Mouse (Mus musculus) neural tube, embryonic 11.5 days (tissue): ENCODE results near the gene Mtus2. TPM values are rescaled to one million over a fixed set of nuclear protein-coding genes. Genes with fewer than 3 reads are reported as not detected.
"Not testable (repeated sequence)": the region's sequence is repeated elsewhere in the genome, so short reads cannot be mapped to it uniquely, and the experiment has no call there.

ENCODE experiments used
- ATAC-seq: fragments of 200-750 bp; cut with Nextera tagmentation; 2 replicates; pipeline ENCODE4 v1.8.0; 2017; ENCODE audit warnings: moderate number of reproducible peaks, mild to moderate bottlenecking, moderate TSS enrichment, moderate library complexity; ENCODE audit not compliant: insufficient read depth, low FRiP score, low TSS enrichment
- DNase-seq: peaks from one replicate; pipeline ENCODE4 v3.0.0-alpha.2; 2015; ENCODE audit warnings: low spot score
- H3K27ac ChIP-seq: fragments of 300-500 bp; sonication (generic); 2 replicates; pipeline ENCODE4 v1.5.1; 2014; ENCODE audit warnings: low read depth, mild to moderate bottlenecking, low read length
- H3K27me3 ChIP-seq: fragments of 300-500 bp; sonication (generic); 2 replicates; pipeline ENCODE4 v1.6.1; 2014; ENCODE audit warnings: mild to moderate bottlenecking, low read length, mixed read lengths; ENCODE audit not compliant: control insufficient read depth, insufficient read depth
- H3K36me3 ChIP-seq: fragments of 300-500 bp; sonication (generic); 2 replicates; pipeline ENCODE4 v1.6.1; 2014; ENCODE audit warnings: mild to moderate bottlenecking, low read length, moderate library complexity, mixed read lengths; ENCODE audit not compliant: control insufficient read depth, insufficient read depth
- H3K4me1 ChIP-seq: fragments of 300-500 bp; sonication (generic); 2 replicates; pipeline ENCODE4 v1.6.1; 2014; ENCODE audit warnings: low read length, mixed read lengths; ENCODE audit not compliant: control insufficient read depth, insufficient read depth
- H3K4me2 ChIP-seq: fragments of 300-500 bp; sonication (generic); 2 replicates; pipeline ENCODE4 v1.6.1; 2014; ENCODE audit warnings: low read depth, mild to moderate bottlenecking, moderate library complexity
- H3K4me3 ChIP-seq: fragments of 300-500 bp; sonication (generic); 2 replicates; pipeline ENCODE4 v1.5.1; 2014; ENCODE audit warnings: low read depth, low read length
- H3K9ac ChIP-seq: fragments of 300-500 bp; sonication (generic); 2 replicates; pipeline ENCODE4 v1.6.1; 2014; ENCODE audit warnings: mild to moderate bottlenecking, low read length
- H3K9me3 ChIP-seq: fragments of 300-500 bp; sonication (generic); 2 replicates; pipeline ENCODE4 v1.6.1; 2016; ENCODE audit warnings: low read length; ENCODE audit not compliant: control insufficient read depth
- WGBS: fragments of 180-500 bp; shearing (Covaris S2); extraction: QIAGEN DNeasy Blood & Tissue Kit; methylation state at CpG from one replicate; pipeline ENCODE4 v1.1.7; 2014; 5-methylcytosine and 5-hydroxymethylcytosine counted together
- polyA plus RNA-seq: library from polyadenylated mRNA; unstranded; fragments of >200 nt; fragmentation: Nextera tagmentation; extraction: Ambion mirVana; gene quantifications from 2 replicates; pipeline ENCODE4 v1.2.1, GENCODE M21; 2014

Gene Mtus2
- polyA plus RNA-seq, 1 experiment from 2014 or later, result 27.5 TPM

- H3K4me2 ChIP-seq, H3K27ac ChIP-seq, DNase-seq, H3K9me3 ChIP-seq, ATAC-seq, H3K4me1 ChIP-seq, H3K36me3 ChIP-seq, H3K9ac ChIP-seq, H3K4me3 ChIP-seq: not testable (repeated sequence)
- H3K27me3 ChIP-seq, result peaks cover 14% of the 10 kb centered on the region
- WGBS, result 82% methylated on average over 5 of the region's 5 CpGs
These were observed 3.9 kb upstream of the Mtus2 start for GRCm38 (mm10) chr5:147953181-147953580.

GRCm38 (mm10) chr5:147955671-147956070 is 1.4 kb upstream of the Mtus2 start:
- no peak for ATAC-seq
- H3K4me2 ChIP-seq, result no peak overlapping the region
- H3K9ac ChIP-seq, result no peak overlapping the region
- H3K9me3 ChIP-seq, result no peaks in the 10 kb centered on the region
- H3K36me3 ChIP-seq, result no peaks in the 10 kb centered on the region
- no peak overlapping the region for H3K4me3 ChIP-seq
- no peak for DNase-seq
- WGBS, result 31% methylated on average over 5 of the region's 5 CpGs
- no peaks in the 10 kb centered on the region for H3K4me1 ChIP-seq
- peaks cover 17% of the 10 kb centered on the region for H3K27me3 ChIP-seq
- H3K27ac ChIP-seq, result no peak overlapping the region

GRCm38 (mm10) chr5:147956421-147956820 is 699 bp upstream of the Mtus2 start:
- 2% methylated on average over 11 of the region's 11 CpGs for WGBS
- Histone ChIP-seq H3K4me2 (peak overlapping the region; percentile 96), H3K4me1 (no peaks in the 10 kb centered on the region), H3K27me3 (peaks cover 17% of the 10 kb centered on the region), H3K36me3 (no peaks in the 10 kb centered on the region), H3K9ac (no peak overlapping the region; the same call in none of the 2 replicates), H3K27ac (no peak overlapping the region), H3K4me3 (no peak overlapping the region; the same call in 1 of the 2 replicates), H3K9me3 (no peaks in the 10 kb centered on the region)
- ATAC-seq (no peak), DNase-seq (no peak)

- ATAC-seq, result no peak; the same call in 1 of the 2 replicates
- H3K27ac ChIP-seq, result peak overlapping the region; percentile 49; the same call in 1 of the 2 replicates
- under 1% methylated on average over 37 of the region's 42 CpGs for WGBS
These were observed 612 bp downstream of the Mtus2 start for GRCm38 (mm10) chr5:147957592-147958271.

GRCm38 (mm10) chr5:147958552-147958951 is 1.4 kb downstream of the Mtus2 start:
- Histone ChIP-seq H3K4me3 (peak overlapping the region; percentile 66), H3K36me3 (no peaks in the 10 kb centered on the region), H3K4me2 (peak overlapping the region; percentile 0; the same call in 1 of the 2 replicates), H3K9ac (no peak overlapping the region), H3K27ac (no peak overlapping the region), H3K27me3 (peaks cover 17% of the 10 kb centered on the region), H3K9me3 (no peaks in the 10 kb centered on the region), H3K4me1 (no peaks in the 10 kb centered on the region)
- DNase-seq (no peak), ATAC-seq (no peak)
- WGBS, result 47% methylated on average over 13 of the region's 13 CpGs

More at GRCm38 (mm10) chr5:147957592-147958271, 612 bp downstream of the Mtus2 start:
- Histone ChIP-seq H3K4me1 (no peaks in the 10 kb centered on the region), H3K4me2 (peak overlapping the region; percentile 96), H3K9me3 (no peaks in the 10 kb centered on the region), H3K36me3 (no peaks in the 10 kb centered on the region), H3K27me3 (peaks cover 17% of the 10 kb centered on the region), H3K9ac (peak overlapping the region; percentile 76), H3K4me3 (peak overlapping the region; percentile 66)
- DNase-seq, result peak; percentile 71

GRCm38 (mm10) chr5:147959088-147959487 is 2.0 kb downstream of the Mtus2 start:
- no peak overlapping the region for H3K9ac ChIP-seq
- DNase-seq (no peak), ATAC-seq (no peak)
- peaks cover 17% of the 10 kb centered on the region for H3K27me3 ChIP-seq
- H3K4me3 ChIP-seq, result peak overlapping the region; percentile 66; the same call in 1 of the 2 replicates
- no peak overlapping the region for H3K27ac ChIP-seq
- 38% methylated on average over 5 of the region's 5 CpGs for WGBS
- no peaks in the 10 kb centered on the region for H3K36me3 ChIP-seq
- no peak overlapping the region; the same call in 1 of the 2 replicates for H3K4me2 ChIP-seq
- no peaks in the 10 kb centered on the region for H3K9me3 ChIP-seq
- H3K4me1 ChIP-seq, result no peaks in the 10 kb centered on the region

- H3K9me3 ChIP-seq, result no peaks in the 10 kb centered on the region
- H3K4me1 ChIP-seq, result no peaks in the 10 kb centered on the region
- H3K4me2 ChIP-seq, result no peak overlapping the region
- DNase-seq (no peak), ATAC-seq (no peak)
- 90% methylated on average over 1 of the region's 1 CpGs for WGBS
- H3K9ac ChIP-seq, result no peak overlapping the region
- no peak overlapping the region for H3K27ac ChIP-seq
- no peaks in the 10 kb centered on the region for H3K36me3 ChIP-seq
- no peak overlapping the region for H3K4me3 ChIP-seq
- H3K27me3 ChIP-seq, result peaks cover 17% of the 10 kb centered on the region
These were observed 3.7 kb downstream of the Mtus2 start for GRCm38 (mm10) chr5:147960793-147961192.

GRCm38 (mm10) chr5:147963820-147964580 is 6.9 kb downstream of the Mtus2 start:
- ATAC-seq (no peak), DNase-seq (no peak)
- WGBS, result 68% methylated on average over 13 of the region's 13 CpGs

More at GRCm38 (mm10) chr5:147963820-147964580, 6.9 kb downstream of the Mtus2 start:
- Histone ChIP-seq H3K4me2 (no peak overlapping the region), H3K4me3 (no peak overlapping the region), H3K9ac (no peak overlapping the region), H3K36me3 (no peaks in the 10 kb centered on the region), H3K4me1 (no peaks in the 10 kb centered on the region), H3K27ac (no peak overlapping the region), H3K27me3 (no peaks in the 10 kb centered on the region), H3K9me3 (no peaks in the 10 kb centered on the region)
